Mouse (Mus musculus): ENCODE results near the gene Grk3. TPM values are rescaled to one million over a fixed set of nuclear protein-coding genes. Genes with fewer than 3 reads are reported as not detected.

Grk3 gene
- polyA plus RNA-seq, 1 experiment from 2014 or later, result 10.9 TPM

DNA sequence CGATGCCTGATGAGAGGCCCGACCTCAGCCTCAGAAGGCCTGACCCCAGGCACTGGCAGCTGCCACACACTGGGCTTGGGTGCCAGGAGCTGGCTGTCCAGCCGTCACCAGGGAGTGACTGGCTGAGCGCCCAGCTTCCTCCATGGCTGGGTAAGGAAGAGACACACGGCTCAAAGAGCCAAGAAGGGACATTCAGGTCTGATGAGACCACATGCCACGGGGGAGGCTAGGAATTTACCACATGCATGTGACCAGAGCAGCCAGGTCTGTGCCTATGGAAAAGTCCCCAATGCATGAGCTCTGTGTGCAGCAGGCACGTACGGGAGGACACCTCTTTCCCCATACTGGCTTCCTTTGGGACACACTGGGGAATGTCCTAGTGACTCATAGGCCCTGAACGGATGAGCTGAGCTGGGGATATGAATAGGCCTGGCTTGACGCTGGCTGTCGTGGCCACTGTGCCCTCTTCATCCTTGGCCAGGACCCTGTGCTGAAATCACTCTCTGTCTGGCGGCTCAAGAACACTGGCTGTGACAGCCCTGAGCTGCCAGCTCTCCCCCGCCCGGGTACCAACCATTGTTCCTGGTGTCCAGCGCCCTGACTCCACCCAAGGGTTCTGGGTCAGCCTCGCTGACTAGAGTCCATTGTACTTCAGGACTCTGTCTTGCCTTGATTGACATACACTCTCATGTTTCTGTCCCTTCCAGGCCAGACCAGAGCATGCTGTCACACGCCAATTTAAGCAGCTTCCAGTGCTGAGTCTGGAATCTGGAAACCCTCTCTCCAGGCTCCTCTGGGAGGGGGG, 128.7 kb downstream of the Grk3 start:
- Histone ChIP-seq H3K4me3 (ENCODE audit: low read length) (no peak overlapping the region), H3K27me3 (ENCODE audit: insufficient read depth, low read length) (no peaks in the 10 kb centered on the region), H3K4me2 (replicated peaks; ENCODE audit: low read depth, low read length) (no peak overlapping the region), H3K9me3 (ENCODE audit: low read length) (no peaks in the 10 kb centered on the region), H3K36me3 (ENCODE audit: insufficient read depth, low read length) (no peaks in the 10 kb centered on the region), H3K27ac (ENCODE audit: low read length) (no peak overlapping the region), H3K4me1 (ENCODE audit: insufficient read depth, low read length) (no peaks in the 10 kb centered on the region), H3K9ac (replicated peaks; ENCODE audit: low read length) (no peak overlapping the region)
- ATAC-seq (ENCODE audit: low FRiP score, low TSS enrichment), result 0 out of 2 replicates have a peak, but pooled peaks have one; percentile 19
- 69% methylated on average over 17 of the region's 17 CpGs for WGBS

DNA sequence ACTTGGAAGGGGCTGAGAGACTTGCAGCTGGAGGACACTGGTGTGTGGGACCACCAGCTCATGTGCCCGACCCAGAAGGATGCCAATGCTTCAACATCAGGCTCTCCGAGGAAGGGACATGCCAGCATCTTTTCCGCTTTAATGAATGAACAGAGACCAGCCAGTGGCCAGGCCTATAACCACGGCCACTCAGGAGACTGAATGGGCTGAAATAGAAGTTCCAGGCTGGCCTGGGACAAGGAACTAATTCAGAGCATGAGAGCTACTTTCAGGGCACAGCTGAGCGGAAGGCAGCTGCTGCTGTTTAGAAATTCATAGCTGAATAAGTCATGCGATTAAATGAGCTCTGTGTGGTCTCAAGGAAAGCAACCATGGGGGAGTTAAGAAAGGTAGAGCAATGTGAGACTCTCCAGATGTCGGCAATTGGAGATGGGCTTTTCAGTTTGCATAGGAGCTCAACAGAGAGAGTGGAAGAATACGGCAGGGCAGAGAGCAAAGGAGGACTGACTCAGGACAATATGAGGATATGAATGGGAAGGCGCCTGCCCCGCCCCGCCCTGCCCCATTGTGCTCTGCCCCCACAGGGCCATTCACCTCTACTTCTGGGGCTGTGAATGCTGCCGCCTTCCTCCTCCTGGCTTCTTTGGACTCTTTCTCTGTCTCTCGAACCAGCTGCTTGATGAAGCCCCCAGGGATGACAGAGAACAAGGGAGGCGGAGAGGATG, 138.0 kb downstream of the Grk3 start:
- 65% methylated on average over 14 of the region's 14 CpGs for WGBS
- Histone ChIP-seq H3K4me2 (replicated peaks; ENCODE audit: low read depth, low read length) (no peak overlapping the region), H3K4me1 (ENCODE audit: insufficient read depth, low read length) (no peaks in the 10 kb centered on the region), H3K27ac (ENCODE audit: low read length) (no peak overlapping the region), H3K9me3 (ENCODE audit: low read length) (no peaks in the 10 kb centered on the region), H3K4me3 (ENCODE audit: low read length) (no peak overlapping the region), H3K9ac (replicated peaks; ENCODE audit: low read length) (no peak overlapping the region), H3K27me3 (ENCODE audit: insufficient read depth, low read length) (peaks cover 7% of the 10 kb centered on the region; the same call in 1 of the 2 replicates), H3K36me3 (ENCODE audit: insufficient read depth, low read length) (no peaks in the 10 kb centered on the region)
- ATAC-seq (ENCODE audit: low FRiP score, low TSS enrichment), result no peak

DNA sequence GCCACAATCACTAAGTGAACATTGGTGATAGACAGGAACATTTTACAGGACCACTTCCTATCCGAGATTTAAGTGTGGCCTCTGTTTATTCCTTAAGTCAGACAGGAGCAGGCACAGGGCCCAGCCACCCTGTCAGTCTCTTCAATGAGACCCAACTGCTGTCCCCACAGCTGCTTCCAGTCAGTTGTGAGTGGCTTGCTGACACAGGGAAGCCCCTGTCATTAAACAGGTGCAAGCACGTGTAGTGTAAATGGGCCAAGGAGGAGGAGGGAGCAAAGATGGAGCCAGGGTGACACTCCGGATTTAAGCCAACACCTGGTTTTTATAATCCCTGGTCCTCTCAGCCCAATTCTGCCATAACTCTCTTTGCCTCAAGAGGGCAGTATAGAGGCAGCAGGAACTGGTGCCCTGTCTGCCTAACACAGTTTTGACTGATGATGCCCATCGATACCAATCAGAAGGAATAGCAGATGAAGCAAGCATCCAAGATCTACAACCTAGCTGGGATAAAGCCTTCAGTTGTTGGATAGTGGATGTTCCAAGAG, 138.7 kb downstream of the Grk3 start:
- Histone ChIP-seq H3K9me3 (ENCODE audit: low read length) (no peaks in the 10 kb centered on the region), H3K4me1 (ENCODE audit: insufficient read depth, low read length) (no peaks in the 10 kb centered on the region), H3K36me3 (ENCODE audit: insufficient read depth, low read length) (no peaks in the 10 kb centered on the region), H3K9ac (replicated peaks; ENCODE audit: low read length) (no peak overlapping the region), H3K27ac (ENCODE audit: low read length) (no peak overlapping the region), H3K27me3 (ENCODE audit: insufficient read depth, low read length) (peaks cover 7% of the 10 kb centered on the region; the same call in 1 of the 2 replicates), H3K4me3 (ENCODE audit: low read length) (no peak overlapping the region), H3K4me2 (replicated peaks; ENCODE audit: low read depth, low read length) (no peak overlapping the region)
- 25% methylated on average over 4 of the region's 4 CpGs for WGBS
- no peak for ATAC-seq (ENCODE audit: low FRiP score, low TSS enrichment)

DNA sequence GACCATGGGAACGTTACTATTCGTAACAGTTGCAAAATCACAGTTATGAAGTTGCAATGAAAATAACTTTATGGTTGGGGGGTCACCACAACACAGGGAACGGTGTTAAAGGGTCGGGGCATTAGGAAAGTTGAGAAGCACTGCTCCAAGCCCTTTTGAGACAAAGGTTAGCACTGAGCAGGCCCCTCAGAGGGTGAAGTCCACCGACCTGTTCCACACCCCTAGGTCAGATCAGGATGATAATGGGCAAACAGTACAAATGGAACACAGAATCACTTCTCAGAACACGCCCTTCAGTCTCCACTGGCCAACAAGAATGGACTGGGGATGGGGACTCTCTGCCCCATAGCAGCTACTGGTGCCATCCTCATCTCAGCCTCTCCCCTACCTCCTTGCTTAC, 142.6 kb downstream of the Grk3 start:
- Histone ChIP-seq H3K4me1 (ENCODE audit: insufficient read depth, low read length) (no peaks in the 10 kb centered on the region), H3K4me3 (ENCODE audit: low read length) (no peak overlapping the region), H3K4me2 (replicated peaks; ENCODE audit: low read depth, low read length) (no peak overlapping the region), H3K36me3 (ENCODE audit: insufficient read depth, low read length) (no peaks in the 10 kb centered on the region), H3K9me3 (ENCODE audit: low read length) (no peaks in the 10 kb centered on the region), H3K9ac (replicated peaks; ENCODE audit: low read length) (no peak overlapping the region), H3K27me3 (ENCODE audit: insufficient read depth, low read length) (peaks cover 11% of the 10 kb centered on the region), H3K27ac (ENCODE audit: low read length) (no peak overlapping the region)
- ATAC-seq (ENCODE audit: low FRiP score, low TSS enrichment), result no peak
- WGBS, result 64% methylated on average over 6 of the region's 6 CpGs

DNA sequence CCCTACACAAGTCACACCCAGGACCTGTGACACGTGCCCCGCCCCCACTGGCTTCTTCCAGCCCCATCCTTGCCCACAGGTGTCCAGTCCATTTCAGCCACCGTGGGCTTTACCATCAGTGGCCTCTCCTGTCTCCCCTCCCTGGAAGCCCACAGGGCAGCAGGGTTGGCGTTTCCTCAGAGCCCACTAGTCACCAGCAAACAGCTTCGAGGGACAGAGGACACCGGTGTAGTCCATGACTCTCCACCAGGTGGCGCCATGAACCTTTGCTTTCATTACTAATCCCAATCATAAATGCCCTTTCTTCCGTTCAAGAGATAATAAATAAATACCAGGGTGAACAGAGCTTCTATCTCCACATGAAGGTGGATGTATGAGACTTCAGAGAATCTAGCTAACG, 144.9 kb downstream of the Grk3 start:
- Histone ChIP-seq H3K9ac (replicated peaks; ENCODE audit: low read length) (no peak overlapping the region), H3K4me1 (ENCODE audit: insufficient read depth, low read length) (no peaks in the 10 kb centered on the region), H3K9me3 (ENCODE audit: low read length) (no peaks in the 10 kb centered on the region), H3K27ac (ENCODE audit: low read length) (no peak overlapping the region), H3K4me2 (replicated peaks; ENCODE audit: low read depth, low read length) (no peak overlapping the region), H3K4me3 (ENCODE audit: low read length) (no peak overlapping the region), H3K36me3 (ENCODE audit: insufficient read depth, low read length) (no peaks in the 10 kb centered on the region), H3K27me3 (ENCODE audit: insufficient read depth, low read length) (peaks cover 8% of the 10 kb centered on the region)
- WGBS, result 21% methylated on average over 9 of the region's 9 CpGs
- ATAC-seq (ENCODE audit: low FRiP score, low TSS enrichment), result no peak

DNA sequence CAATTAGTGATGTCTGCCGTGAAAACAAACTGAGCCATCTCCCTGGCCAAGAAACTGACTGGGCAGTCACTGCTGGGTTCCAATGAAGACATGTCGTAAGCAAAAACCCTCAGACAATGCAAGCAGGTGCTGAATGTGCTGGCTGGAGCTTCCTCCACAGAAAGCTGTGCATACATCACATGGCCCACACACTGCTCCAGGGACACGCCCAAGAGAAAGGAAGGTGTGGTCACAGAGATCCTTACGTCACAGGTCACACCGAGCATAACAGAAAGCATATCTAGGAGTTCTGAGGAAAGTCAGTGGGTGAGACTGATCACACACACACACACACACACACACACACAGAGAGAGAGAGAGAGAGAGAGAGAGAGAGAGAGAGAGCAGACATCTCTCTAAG, 147.0 kb downstream of the Grk3 start:
- Histone ChIP-seq H3K4me2 (replicated peaks; ENCODE audit: low read depth, low read length) (no peak overlapping the region), H3K4me3 (ENCODE audit: low read length) (no peak overlapping the region), H3K4me1 (ENCODE audit: insufficient read depth, low read length) (no peaks in the 10 kb centered on the region), H3K9ac (replicated peaks; ENCODE audit: low read length) (no peak overlapping the region), H3K9me3 (ENCODE audit: low read length) (no peaks in the 10 kb centered on the region), H3K27me3 (ENCODE audit: insufficient read depth, low read length) (peaks cover 5% of the 10 kb centered on the region; the same call in 1 of the 2 replicates), H3K36me3 (ENCODE audit: insufficient read depth, low read length) (no peaks in the 10 kb centered on the region), H3K27ac (ENCODE audit: low read length) (no peak overlapping the region)
- WGBS, result 72% methylated on average over 5 of the region's 5 CpGs
- no peak for ATAC-seq (ENCODE audit: low FRiP score, low TSS enrichment)

DNA sequence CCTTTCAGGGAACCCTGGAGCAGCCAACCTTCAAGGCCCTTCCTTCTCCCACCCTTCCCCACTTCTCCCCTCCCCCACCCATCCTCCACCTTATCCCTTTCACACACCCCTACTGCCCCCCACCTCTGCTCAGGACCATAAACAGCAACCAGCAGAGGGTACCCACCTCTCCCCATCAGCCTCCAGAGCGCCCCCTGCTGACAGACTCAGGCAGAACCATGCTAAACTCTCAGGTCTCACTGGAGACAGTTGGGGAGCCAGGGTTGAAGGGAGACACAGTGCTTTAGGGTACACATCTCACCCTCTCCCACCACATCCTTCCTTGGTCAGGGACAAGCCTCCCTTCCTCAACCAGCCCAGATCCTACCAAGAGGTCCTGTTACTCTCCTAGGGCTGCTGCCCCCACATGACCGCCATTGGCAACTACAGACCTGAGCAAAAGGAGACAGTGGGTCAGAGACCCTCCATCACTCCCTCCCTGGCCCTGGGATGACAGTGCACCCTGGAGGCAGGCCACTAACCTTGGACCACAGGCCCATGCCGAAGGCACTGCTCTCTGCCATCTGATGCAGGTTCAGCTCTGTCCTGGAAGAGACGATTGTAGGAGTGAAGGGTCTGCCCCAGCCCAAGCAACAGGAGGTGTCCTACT, 150.7 kb downstream of the Grk3 start:
- Histone ChIP-seq H3K27ac (ENCODE audit: low read length) (no peak overlapping the region), H3K36me3 (ENCODE audit: insufficient read depth, low read length) (no peaks in the 10 kb centered on the region), H3K4me2 (replicated peaks; ENCODE audit: low read depth, low read length) (no peak overlapping the region), H3K27me3 (ENCODE audit: insufficient read depth, low read length) (no peaks in the 10 kb centered on the region), H3K4me3 (ENCODE audit: low read length) (no peak overlapping the region), H3K4me1 (ENCODE audit: insufficient read depth, low read length) (0 out of 2 replicates have a peak, but pooled peaks cover 1% of the 10 kb centered on the region), H3K9me3 (ENCODE audit: low read length) (no peaks in the 10 kb centered on the region), H3K9ac (replicated peaks; ENCODE audit: low read length) (no peak overlapping the region)
- no peak for ATAC-seq (ENCODE audit: low FRiP score, low TSS enrichment)
- WGBS, result 48% methylated on average over 4 of the region's 4 CpGs

Other genes with a start within 250 kb of the Grk3 start
- 0.39 and 0.41 TPM in 2 replicates for gene Myo18b, start 119.4 kb downstream of the Grk3 start, polyA plus RNA-seq (2015; fragmentation: Nextera tagmentation; extraction: Ambion mirVana)
- not detected in 2 replicates for gene Crybb2, start 54.3 kb upstream of the Grk3 start, polyA plus RNA-seq (2015; fragmentation: Nextera tagmentation; extraction: Ambion mirVana)
- gene Crybb3, start 65.8 kb upstream of the Grk3 start, polyA plus RNA-seq (2015; fragmentation: Nextera tagmentation; extraction: Ambion mirVana), result 0.69 and 1.1 TPM in 2 replicates
- 7.2 and 7.9 TPM in 2 replicates for gene 2900026A02Rik, start 205.4 kb upstream of the Grk3 start, polyA plus RNA-seq (2015; fragmentation: Nextera tagmentation; extraction: Ambion mirVana)
- gene Tmem211, start 211.1 kb upstream of the Grk3 start, polyA plus RNA-seq (2015; fragmentation: Nextera tagmentation; extraction: Ambion mirVana), result 0.09 TPM in 1 of 2 replicates, not detected in the other

All from kidney, embryonic 16.5 days (tissue).